Comparison of ENCODE assay signal across 8 mouse cellular contexts in genomic region chr13:58157036-58157435, GRCm38 (mm10). TPM values are rescaled to one million over a fixed set of nuclear protein-coding genes. Genes with fewer than 3 reads are reported as not detected.
DNase-seq lines count a peak whose midpoint lies in the region; ATAC-seq and TF ChIP-seq lines count a peak whose summit lies in the region.

No protein-coding gene starts in this region.

- no peak overlapping the region for H3ac ChIP-seq in C2C12 (ENCODE audit: control insufficient read depth, insufficient read length, low read depth)

- H3K9me3 ChIP-seq in erythroblast, embryonic 14.5 days (ENCODE audit: control insufficient read depth, low read length): peaks cover 10% of the 10 kb centered on the region
- H3K9me3 ChIP-seq in intestine, embryonic 16.5 days (ENCODE audit: control insufficient read depth, low read length): no peaks in the 10 kb centered on the region
- H3K9me3 ChIP-seq in neural tube, embryonic 11.5 days (ENCODE audit: control insufficient read depth, low read length): no peaks in the 10 kb centered on the region

- no peak for TF ChIP-seq POLR2A in cortical plate, adult 2 months (IDR thresholded peaks at IDR 0.05; ENCODE audit: extremely low read depth, insufficient read depth, low read length)

- DNase-seq in neural tube, embryonic 11.5 days (ENCODE audit: low spot score): no peak
- no peak for DNase-seq in spleen, postnatal 4 days (ENCODE audit: low spot score in 2 of 2)
- no peak for DNase-seq in urinary bladder, adult 18-20 months (ENCODE audit: low spot score in 2 of 2)

- peak overlapping the region; percentile 88 for H3K4me2 ChIP-seq in intestine, embryonic 16.5 days (ENCODE audit: low read depth, low read length)
- peak overlapping the region; percentile 98 for H3K4me2 ChIP-seq in neural tube, embryonic 11.5 days (ENCODE audit: low read depth)

- no peak for ATAC-seq in erythroblast, adult 5-6 weeks (replicated peaks; ENCODE audit: low FRiP score, poor library complexity, severe bottlenecking)
- peak; percentile 19; the same call in 1 of the 2 replicates for ATAC-seq in intestine, embryonic 16.5 days
- no peak for ATAC-seq in neural tube, embryonic 11.5 days (ENCODE audit: insufficient read depth, low FRiP score, low TSS enrichment)

- H3K79me2 ChIP-seq in C2C12 (ENCODE audit: control insufficient read depth, insufficient read depth): no peaks in the 10 kb centered on the region

- 23% methylated on average over 8 of the region's 8 CpGs for whole genome bisulfite sequencing in intestine, embryonic 16.5 days
- WGBS in neural tube, embryonic 11.5 days: 41% methylated on average over 8 of the region's 8 CpGs

- peaks cover 28% of the 10 kb centered on the region for H3K4me1 ChIP-seq in erythroblast, embryonic 14.5 days (ENCODE audit: control insufficient read depth)
- peaks cover 2% of the 10 kb centered on the region; the same call in 1 of the 2 replicates for H3K4me1 ChIP-seq in cortical plate, adult 2 months (ENCODE audit: control insufficient read depth, insufficient read depth, low read length)
- 0 out of 2 replicates have a peak, but pooled peaks cover 4% of the 10 kb centered on the region for H3K4me1 ChIP-seq in intestine, embryonic 16.5 days (ENCODE audit: control insufficient read depth, insufficient read depth, low read length)
- H3K4me1 ChIP-seq in neural tube, embryonic 11.5 days (ENCODE audit: control insufficient read depth, insufficient read depth, low read length): peaks cover 4% of the 10 kb centered on the region; the same call in 1 of the 2 replicates

- TF ChIP-seq CTCF in C2C12 (IDR thresholded peaks at IDR 0.05; ENCODE audit: control insufficient read depth, insufficient read depth, insufficient read length): no peak
- TF ChIP-seq CTCF in cortical plate, adult 2 months (IDR thresholded peaks at IDR 0.05; ENCODE audit: extremely low read depth, insufficient read depth, low read length): no peak

- no peaks in the 10 kb centered on the region; the same call in 1 of the 2 replicates for H3K27me3 ChIP-seq in erythroblast, embryonic 14.5 days (ENCODE audit: control insufficient read depth)
- peaks cover 4% of the 10 kb centered on the region for H3K27me3 ChIP-seq in C2C12 (ENCODE audit: control insufficient read depth, insufficient read depth, insufficient read length)
- H3K27me3 ChIP-seq in intestine, embryonic 16.5 days (replicated peaks; ENCODE audit: control insufficient read depth, insufficient read depth, low read length): no peaks in the 10 kb centered on the region
- H3K27me3 ChIP-seq in neural tube, embryonic 11.5 days (ENCODE audit: control insufficient read depth, insufficient read depth, low read length): no peaks in the 10 kb centered on the region

- H3K79me3 ChIP-seq in C2C12 (ENCODE audit: low read depth): no peaks in the 10 kb centered on the region

- H3K36me3 ChIP-seq in erythroblast, embryonic 14.5 days (ENCODE audit: control insufficient read depth): peaks cover 23% of the 10 kb centered on the region
- H3K36me3 ChIP-seq in C2C12 (ENCODE audit: control insufficient read depth, insufficient read depth): no peaks in the 10 kb centered on the region
- H3K36me3 ChIP-seq in intestine, embryonic 16.5 days (ENCODE audit: control insufficient read depth, insufficient read depth, low read length): peaks cover 13% of the 10 kb centered on the region
- H3K36me3 ChIP-seq in neural tube, embryonic 11.5 days (ENCODE audit: control insufficient read depth, insufficient read depth, low read length): peaks cover 14% of the 10 kb centered on the region

- H3K9ac ChIP-seq in intestine, embryonic 16.5 days (ENCODE audit: low read depth, low read length): peak overlapping the region; percentile 86
- peak overlapping the region; percentile 80 for H3K9ac ChIP-seq in neural tube, embryonic 11.5 days (ENCODE audit: low read length)

- H3K4me3 ChIP-seq in erythroblast, embryonic 14.5 days (replicated peaks): peak overlapping the region; percentile 79
- H3K4me3 ChIP-seq in C2C12 (ENCODE audit: insufficient read depth, poor library complexity, severe bottlenecking): peak overlapping the region; percentile 48
- peak overlapping the region; percentile 46 for H3K4me3 ChIP-seq in cortical plate, adult 2 months (ENCODE audit: insufficient read depth, low read length)
- H3K4me3 ChIP-seq in intestine, embryonic 16.5 days (ENCODE audit: low read length): peak overlapping the region; percentile 91
- H3K4me3 ChIP-seq in neural tube, embryonic 11.5 days (ENCODE audit: low read depth, low read length): peak overlapping the region; percentile 80

- H3K27ac ChIP-seq in cortical plate, adult 2 months (ENCODE audit: insufficient read depth, low read length): no peak overlapping the region
- no peak overlapping the region for H3K27ac ChIP-seq in intestine, embryonic 16.5 days (ENCODE audit: low read length)
- no peak overlapping the region for H3K27ac ChIP-seq in neural tube, embryonic 11.5 days (ENCODE audit: low read depth, low read length)

TF ChIP-seq in C2C12, 6 proteins besides CTCF, POLR2A, EP300 and RAD21:
- TF ChIP-seq MAX (IDR thresholded peaks at IDR 0.05): no peak
- TF ChIP-seq MYOD1 (IDR thresholded peaks at IDR 0.05; ENCODE audit: control insufficient read depth, insufficient read length, low read depth): no peak
- TF ChIP-seq CEBPB (IDR thresholded peaks at IDR 0.05; ENCODE audit: low read depth): no peak
- TF ChIP-seq USF1 (IDR thresholded peaks at IDR 0.05; ENCODE audit: low read depth): no peak
- no peak for TF ChIP-seq MYOG (IDR thresholded peaks at IDR 0.05; ENCODE audit: control insufficient read depth, extremely low read depth, insufficient read length)
- no peak for TF ChIP-seq FOSL1 (IDR thresholded peaks at IDR 0.05; ENCODE audit: insufficient read depth, low read length, poor library complexity, severe bottlenecking)

RNA-seq across cellular contexts. Expression of gene Idnk, which starts 0.4 kb away (rescaled TPM):
- 0.40 and 1.2 TPM in 2 replicates for polyA plus RNA-seq in erythroblast, embryonic 14.5 days (2012)
- total RNA-seq in erythroblast, adult 5-6 weeks (2015; ENCODE audit: low replicate concordance): 9.2 and 15.0 TPM in 2 replicates
- 4.7 and 14.4 TPM in 2 replicates for total RNA-seq in erythroblast, adult 5-6 weeks (2017; ENCODE audit: low replicate concordance)
- 11.7 TPM for polyA plus RNA-seq in C2C12 (2012; fragmentation: generic; extraction: Trizol)
- 24.1 and 24.2 TPM in 2 replicates for polyA plus RNA-seq in cortical plate, adult 2 months (2012; rRNA removed)
- 53.8 and 54.1 TPM in 2 replicates for polyA plus RNA-seq in intestine, embryonic 16.5 days (2015; fragmentation: Nextera tagmentation; extraction: Ambion mirVana)
- polyA plus RNA-seq in neural tube, embryonic 11.5 days (2014; fragmentation: Nextera tagmentation; extraction: Ambion mirVana): 46.3 and 54.4 TPM in 2 replicates

RNA-seq across cellular contexts. Expression of gene Hnrnpa0, which starts 28.7 kb away (rescaled TPM):
- 38.2 and 43.0 TPM in 2 replicates for polyA plus RNA-seq in erythroblast, embryonic 14.5 days (2012)
- 29.6 and 35.1 TPM in 2 replicates for total RNA-seq in erythroblast, adult 5-6 weeks (2015; ENCODE audit: low replicate concordance)
- 12.9 and 24.4 TPM in 2 replicates for total RNA-seq in erythroblast, adult 5-6 weeks (2017; ENCODE audit: low replicate concordance)
- polyA plus RNA-seq in C2C12 (2012; fragmentation: generic; extraction: Trizol): 173 TPM
- polyA plus RNA-seq in cortical plate, adult 2 months (2012; rRNA removed): 78.4 TPM in 2 replicates
- polyA plus RNA-seq in intestine, embryonic 16.5 days (2015; fragmentation: Nextera tagmentation; extraction: Ambion mirVana): 20.0 and 20.9 TPM in 2 replicates
- 47.3 and 51.0 TPM in 2 replicates for polyA plus RNA-seq in neural tube, embryonic 11.5 days (2014; fragmentation: Nextera tagmentation; extraction: Ambion mirVana)

RNA-seq across cellular contexts. Expression of gene Klhl3, which starts 43.6 kb away (rescaled TPM):
- not detected in 2 replicates for polyA plus RNA-seq in erythroblast, embryonic 14.5 days (2012)
- 0.21 TPM in 1 of 2 replicates, not detected in the other for total RNA-seq in erythroblast, adult 5-6 weeks (2015; ENCODE audit: low replicate concordance)
- total RNA-seq in erythroblast, adult 5-6 weeks (2017; ENCODE audit: low replicate concordance): 0.14 TPM in 1 of 2 replicates, not detected in the other
- polyA plus RNA-seq in C2C12 (2012; fragmentation: generic; extraction: Trizol): 0.01 TPM
- 24.8 and 28.1 TPM in 2 replicates for polyA plus RNA-seq in cortical plate, adult 2 months (2012; rRNA removed)
- 1.9 and 2.4 TPM in 2 replicates for polyA plus RNA-seq in intestine, embryonic 16.5 days (2015; fragmentation: Nextera tagmentation; extraction: Ambion mirVana)
- polyA plus RNA-seq in neural tube, embryonic 11.5 days (2014; fragmentation: Nextera tagmentation; extraction: Ambion mirVana): 3.3 and 3.5 TPM in 2 replicates

RNA-seq across cellular contexts. Expression of gene Ubqln1, which starts 58.4 kb away (rescaled TPM):
- polyA plus RNA-seq in erythroblast, embryonic 14.5 days (2012): 4.3 TPM in 2 replicates
- 15.5 and 15.8 TPM in 2 replicates for total RNA-seq in erythroblast, adult 5-6 weeks (2015; ENCODE audit: low replicate concordance)
- 19.3 and 20.6 TPM in 2 replicates for total RNA-seq in erythroblast, adult 5-6 weeks (2017; ENCODE audit: low replicate concordance)
- polyA plus RNA-seq in C2C12 (2012; fragmentation: generic; extraction: Trizol): 60.0 TPM
- 112 and 119 TPM in 2 replicates for polyA plus RNA-seq in cortical plate, adult 2 months (2012; rRNA removed)
- 80.2 and 83.9 TPM in 2 replicates for polyA plus RNA-seq in intestine, embryonic 16.5 days (2015; fragmentation: Nextera tagmentation; extraction: Ambion mirVana)
- polyA plus RNA-seq in neural tube, embryonic 11.5 days (2014; fragmentation: Nextera tagmentation; extraction: Ambion mirVana): 160 and 170 TPM in 2 replicates
